Mouse (Mus musculus): Measurements from ENCODE around the gene Nid2.

The Nid2 gene

DNA sequence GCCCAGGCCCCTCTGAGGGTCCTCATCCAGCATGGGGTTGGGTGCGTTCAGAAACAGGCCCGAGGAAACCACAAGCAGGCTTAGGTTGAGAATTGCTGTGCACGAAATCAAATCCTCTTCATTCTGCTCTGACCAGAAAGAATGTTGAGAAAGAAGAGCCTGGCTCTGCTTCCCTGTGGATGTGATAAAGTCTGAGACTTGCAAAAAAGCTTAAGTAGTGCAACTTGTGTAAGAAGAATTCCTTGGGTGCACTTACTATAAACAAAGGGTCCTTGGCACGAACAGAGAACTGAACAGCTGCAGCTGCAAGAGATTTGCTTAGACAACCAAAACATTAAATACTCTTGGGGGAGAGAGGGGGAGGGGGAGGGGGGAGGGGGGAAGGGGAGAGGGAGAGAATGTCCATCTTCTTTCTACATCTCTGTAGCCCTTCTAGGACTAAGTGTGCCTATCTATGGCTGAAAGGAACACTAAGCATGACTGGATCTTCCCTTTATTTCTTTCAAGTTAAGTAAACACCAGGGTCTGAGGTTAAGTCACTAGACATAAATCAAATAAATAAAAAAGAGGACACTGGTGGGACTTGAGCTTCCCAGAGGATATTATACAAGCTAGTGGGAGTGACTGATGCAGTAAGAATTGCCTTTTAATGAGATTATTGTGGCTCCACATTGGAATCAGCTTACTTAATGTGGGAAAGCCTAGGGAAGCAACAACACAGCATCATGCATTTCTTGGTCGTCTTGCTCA, 12.8 kb upstream of the Nid2 start:
- in situ Hi-C loops (cut with MboI; ENCODE audit: low pct_unique_long_range_greater_than_20kb in 1 of 2, low sequenced_read_pairs in 2 of 2, unreplicated experiment in 1 of 2) = no loop called here

DNA sequence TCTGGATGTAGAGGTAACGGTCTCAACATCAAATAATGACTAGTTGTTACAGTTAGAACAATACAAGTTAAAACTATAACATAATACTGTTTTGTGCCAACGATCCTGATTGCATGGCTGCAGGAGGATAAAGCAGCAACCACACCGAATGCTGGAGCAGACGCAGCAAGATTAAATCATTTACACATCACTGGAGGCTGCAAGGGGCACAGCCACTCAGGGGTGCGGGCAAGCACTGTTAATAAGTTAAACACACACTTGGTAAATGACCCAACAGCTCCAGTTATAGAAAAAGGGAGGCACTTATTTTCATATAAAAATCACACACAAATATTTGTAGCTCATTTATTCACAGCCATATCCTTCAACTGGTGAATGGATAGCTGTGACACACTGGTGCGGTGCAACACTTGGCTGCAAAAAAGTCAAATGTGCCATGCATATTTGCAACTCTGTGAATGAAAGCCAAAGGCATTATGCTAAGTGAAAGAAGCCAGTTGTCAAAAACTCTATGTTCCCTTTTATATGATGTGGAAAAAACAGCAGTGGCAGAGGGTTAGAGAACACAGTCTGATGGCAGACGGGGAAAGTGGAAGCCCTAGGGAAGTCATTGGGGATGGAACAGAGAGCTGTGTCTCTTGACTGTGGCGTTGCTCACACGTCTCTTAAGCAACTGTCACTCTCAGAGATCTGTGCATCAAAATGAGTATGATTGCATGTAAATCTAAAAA, 11.5 kb upstream of the Nid2 start:
- in situ Hi-C loops (cut with MboI; ENCODE audit: low pct_unique_long_range_greater_than_20kb in 1 of 2, low sequenced_read_pairs in 2 of 2, unreplicated experiment in 1 of 2) = no loop called here

DNA sequence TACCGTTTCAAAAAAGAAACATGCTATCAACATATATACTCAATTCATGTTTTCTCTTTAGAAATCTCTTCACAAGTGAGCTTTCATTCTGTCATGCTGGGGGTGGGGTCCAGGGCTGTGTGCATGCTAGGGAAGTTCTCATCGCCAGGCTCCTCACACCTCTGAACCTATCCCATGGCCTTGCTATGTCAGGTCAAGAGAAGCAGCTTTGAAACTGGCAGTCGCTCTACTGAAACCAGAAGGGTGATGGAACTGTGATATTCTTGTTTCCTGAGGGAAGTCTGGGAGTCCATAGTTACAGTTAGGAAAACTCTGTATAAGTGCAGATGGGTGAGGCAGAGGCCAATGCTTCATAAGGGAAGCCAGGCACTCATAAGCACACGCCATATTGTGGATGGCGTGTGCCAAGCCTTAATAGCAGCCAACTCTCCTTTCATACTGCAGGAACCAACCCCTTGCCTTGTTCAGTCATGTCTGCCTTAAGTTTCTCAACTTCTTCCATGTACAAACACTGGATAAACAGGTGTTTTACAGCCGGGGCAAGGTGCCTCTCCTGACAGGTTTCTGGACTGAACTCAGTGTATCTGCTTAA, 10.8 kb upstream of the Nid2 start:
- in situ Hi-C loops (cut with MboI; ENCODE audit: low pct_unique_long_range_greater_than_20kb in 1 of 2, low sequenced_read_pairs in 2 of 2, unreplicated experiment in 1 of 2) = no loop called here

DNA sequence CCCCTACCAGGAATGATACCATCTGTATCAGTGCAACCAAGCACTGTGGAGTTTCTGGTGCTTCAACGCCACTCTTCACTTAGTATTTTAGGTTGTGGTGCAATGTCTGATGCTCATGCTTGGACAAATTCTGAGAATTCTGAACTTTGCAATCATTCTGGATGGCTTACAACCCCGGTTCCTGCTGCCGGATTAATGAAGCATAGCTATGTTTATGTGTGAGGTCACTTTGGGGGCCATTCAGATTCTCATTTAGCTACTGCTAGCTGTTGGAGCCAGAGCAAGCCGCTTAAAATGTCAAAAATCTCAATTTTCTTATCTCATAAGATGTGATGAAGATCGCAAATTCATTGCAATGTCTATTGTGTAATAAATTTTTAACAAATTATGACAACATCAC, 6.2 kb upstream of the Nid2 start:
- in situ Hi-C loops (cut with MboI; ENCODE audit: low pct_unique_long_range_greater_than_20kb in 1 of 2, low sequenced_read_pairs in 2 of 2, unreplicated experiment in 1 of 2) = no loop called here

DNA sequence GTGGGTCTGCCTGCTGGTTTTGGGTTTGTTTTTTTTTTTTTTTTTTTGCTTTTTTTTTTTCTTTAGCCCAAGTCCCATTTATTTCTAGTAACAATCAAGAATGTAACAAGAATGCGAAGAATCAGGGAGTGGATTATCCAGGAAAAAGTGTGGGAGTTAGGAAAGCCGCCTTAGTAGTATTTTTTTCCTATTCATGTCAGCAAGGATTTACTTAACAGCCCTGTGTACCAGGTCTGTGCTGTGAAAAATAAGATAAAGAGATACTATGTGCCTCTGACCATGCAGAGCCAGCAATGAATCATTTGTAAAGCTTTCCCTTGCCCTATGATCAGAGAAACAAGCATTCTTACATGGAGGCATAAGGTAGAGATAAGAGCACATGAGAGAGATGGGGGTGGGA, 4.8 kb upstream of the Nid2 start:
- in situ Hi-C loops (cut with MboI; ENCODE audit: low pct_unique_long_range_greater_than_20kb in 1 of 2, low sequenced_read_pairs in 2 of 2, unreplicated experiment in 1 of 2) = no loop called here

DNA sequence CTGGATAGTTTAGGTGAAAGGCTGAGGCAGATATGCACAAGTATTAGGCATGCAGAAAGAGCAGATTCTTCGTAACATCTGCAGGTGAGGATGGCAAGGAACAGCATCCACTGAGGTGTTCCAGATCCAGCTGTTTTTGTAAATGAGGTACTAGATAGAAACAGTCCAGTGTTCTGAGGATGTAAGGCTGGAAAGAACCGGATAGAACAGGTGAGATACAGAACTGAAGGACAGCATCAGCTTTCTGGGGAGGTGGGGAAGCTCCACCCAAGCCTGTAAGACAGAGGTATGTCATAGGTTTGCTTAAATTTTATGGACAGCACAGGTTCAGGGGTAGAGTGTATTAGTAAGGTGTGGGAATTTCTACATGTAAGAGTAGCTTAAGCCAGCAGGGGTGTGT, 4.3 kb upstream of the Nid2 start:
- in situ Hi-C loops (cut with MboI; ENCODE audit: low pct_unique_long_range_greater_than_20kb in 1 of 2, low sequenced_read_pairs in 2 of 2, unreplicated experiment in 1 of 2) = no loop called here

DNA sequence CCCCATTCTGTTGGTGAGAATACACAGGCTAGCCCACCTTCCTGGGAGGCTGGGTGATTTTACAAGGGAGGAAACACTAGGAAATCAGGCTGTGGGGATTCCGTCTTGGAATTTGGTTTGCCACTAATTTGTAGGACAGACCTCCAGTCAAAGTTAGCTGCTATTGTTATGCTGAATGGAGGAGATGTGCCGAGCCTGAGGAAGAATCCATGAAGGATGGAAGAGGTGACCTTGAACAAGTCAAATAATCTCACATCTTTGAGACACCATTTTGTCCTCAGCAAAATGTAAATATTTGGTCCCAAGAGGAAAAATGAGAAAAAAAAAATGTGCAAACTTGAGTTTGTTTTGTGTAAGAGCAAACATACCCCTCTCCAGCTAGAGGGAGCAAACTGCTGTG, 1.3 kb upstream of the Nid2 start:
- in situ Hi-C loops (cut with MboI; ENCODE audit: low pct_unique_long_range_greater_than_20kb in 1 of 2, low sequenced_read_pairs in 2 of 2, unreplicated experiment in 1 of 2) = no loop called here

DNA sequence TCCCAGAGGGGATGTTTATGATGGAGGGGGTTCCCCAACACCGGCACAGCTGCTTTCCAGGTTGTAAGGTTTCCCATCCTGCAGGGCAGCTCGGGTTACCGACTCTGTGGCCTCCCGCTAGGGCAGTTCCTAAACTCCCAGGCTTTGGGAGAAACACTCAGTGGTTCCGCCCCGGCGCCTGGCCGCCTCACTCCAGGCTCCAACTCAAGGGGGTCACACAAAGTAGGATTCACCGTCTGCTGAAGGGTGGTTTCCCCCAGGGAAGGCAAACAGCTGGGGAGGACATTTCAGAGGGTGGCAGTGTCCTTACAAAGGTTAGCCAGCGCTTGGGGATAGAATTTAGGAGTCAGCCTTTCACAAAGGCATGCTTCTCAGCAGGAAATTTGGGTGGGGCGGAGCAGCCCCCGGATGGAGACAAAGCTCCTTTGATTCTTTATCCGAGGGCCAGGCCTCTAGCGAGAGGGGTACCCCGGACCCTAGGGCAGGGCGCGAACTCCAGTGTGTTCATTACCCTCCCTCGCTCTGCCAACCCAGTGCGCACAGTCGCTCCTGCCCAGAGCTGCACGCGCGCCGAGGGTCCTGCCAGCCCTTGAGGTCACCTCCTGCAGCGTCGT, 547 bp upstream of the Nid2 start:
- in situ Hi-C loops (cut with MboI; ENCODE audit: low pct_unique_long_range_greater_than_20kb in 1 of 2, low sequenced_read_pairs in 2 of 2, unreplicated experiment in 1 of 2) = no loop called here

DNA sequence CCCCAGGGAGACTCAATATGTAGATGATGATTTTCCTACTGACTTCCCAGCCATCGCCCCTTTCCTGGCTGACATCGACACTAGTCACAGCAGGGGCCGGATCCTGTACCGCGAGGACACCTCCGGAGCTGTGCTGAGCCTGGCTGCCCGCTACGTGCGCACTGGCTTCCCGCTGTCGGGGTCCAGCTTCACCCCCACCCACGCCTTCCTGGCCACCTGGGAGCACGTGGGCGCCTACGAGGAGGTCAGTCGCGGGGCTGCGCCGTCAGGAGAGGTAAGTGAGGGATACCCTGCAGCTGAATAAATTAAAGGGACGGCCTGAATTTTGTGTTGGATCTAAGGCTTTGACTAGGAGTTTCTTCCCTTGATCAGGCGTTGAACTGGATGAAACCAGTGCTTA, 1.2 kb downstream of the Nid2 start:
- in situ Hi-C loops (cut with MboI; ENCODE audit: low pct_unique_long_range_greater_than_20kb in 1 of 2, low sequenced_read_pairs in 2 of 2, unreplicated experiment in 1 of 2) = no loop called here

DNA sequence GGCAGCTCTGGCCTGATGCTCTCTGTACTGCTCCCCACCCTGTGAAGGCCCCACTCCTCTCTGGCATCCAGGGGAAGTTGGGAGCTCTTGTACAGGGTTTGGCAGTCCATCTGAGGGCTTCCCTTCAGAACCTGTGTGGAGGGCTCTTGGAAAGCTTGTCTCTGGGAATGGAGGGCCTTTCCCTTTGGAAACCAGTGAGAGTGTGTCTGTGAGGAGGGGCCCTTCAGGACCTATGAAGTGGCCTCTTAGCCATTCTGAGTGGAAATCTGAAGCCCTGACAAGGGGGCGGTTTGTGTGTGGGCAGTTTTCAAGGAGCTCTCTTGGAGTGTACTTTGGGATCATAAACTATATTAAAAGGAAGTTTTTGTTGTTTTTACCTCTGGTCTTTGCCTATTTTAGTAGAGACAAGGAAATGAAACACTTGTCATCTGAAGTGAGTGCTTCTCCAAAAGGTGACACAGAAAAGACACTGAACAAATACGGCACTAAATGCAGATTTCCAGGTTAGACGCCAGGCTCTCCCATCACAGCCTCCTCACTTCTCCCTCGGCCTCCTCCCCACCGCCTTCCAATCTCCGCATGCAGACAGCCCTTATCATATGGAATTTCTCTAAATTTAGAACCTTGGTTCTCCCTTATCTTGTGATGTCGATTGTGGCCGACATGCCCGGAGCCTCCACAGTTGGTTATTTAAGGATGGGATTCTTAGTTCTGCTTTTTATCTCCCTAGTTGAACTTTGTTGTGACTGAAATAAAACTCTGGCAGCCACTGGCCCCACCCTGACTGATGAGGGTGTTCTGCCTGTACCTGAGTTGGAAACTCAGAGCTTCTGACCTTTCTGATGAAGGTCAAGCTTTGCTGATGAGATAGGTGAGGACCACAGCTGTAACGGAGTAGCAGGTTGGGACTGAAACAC, 8.5 kb downstream of the Nid2 start:
- in situ Hi-C loops (cut with MboI; ENCODE audit: low pct_unique_long_range_greater_than_20kb in 1 of 2, low sequenced_read_pairs in 2 of 2, unreplicated experiment in 1 of 2) = no loop called here

DNA sequence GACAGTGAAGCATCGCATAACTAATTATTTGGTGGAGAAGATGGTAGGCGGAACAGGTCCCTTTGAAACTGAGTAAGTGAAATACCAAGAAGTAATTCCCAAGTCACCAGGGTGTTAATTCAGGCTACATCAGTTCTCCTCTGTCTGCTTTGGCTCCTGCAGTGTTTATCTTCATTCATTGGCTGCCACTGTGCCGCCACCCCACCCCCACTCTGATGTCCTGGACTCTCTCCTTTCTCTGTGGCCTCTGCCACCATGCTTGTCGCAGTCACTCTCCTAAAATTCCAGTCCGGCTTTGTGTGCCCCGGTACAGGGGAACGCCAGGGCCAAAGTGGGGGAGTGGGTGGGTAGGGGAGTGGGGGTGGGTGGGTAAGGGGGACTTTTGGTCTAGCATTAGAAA, 9.7 kb downstream of the Nid2 start:
- in situ Hi-C loops (cut with MboI; ENCODE audit: low pct_unique_long_range_greater_than_20kb in 1 of 2, low sequenced_read_pairs in 2 of 2, unreplicated experiment in 1 of 2) = no loop called here

DNA sequence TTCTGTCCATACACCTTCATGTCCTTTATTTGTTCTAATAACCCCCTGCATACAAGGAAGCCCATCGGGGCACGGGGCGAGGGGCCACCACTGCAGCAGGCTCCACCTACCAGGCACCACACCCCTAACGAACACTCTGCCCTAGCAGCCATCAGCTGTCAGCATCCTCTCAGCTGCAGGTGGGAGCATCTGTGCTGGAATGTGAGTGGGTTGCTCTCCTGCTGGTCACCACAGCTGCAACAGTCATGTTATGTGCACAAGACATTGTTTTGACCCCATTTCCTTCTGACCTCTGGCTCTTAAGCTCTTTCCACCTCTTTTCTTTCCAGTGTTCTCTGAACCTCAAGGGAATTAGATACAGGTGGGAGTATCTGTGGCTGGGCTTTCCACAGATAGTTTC, 10.9 kb downstream of the Nid2 start:
- in situ Hi-C loops (cut with MboI; ENCODE audit: low pct_unique_long_range_greater_than_20kb in 1 of 2, low sequenced_read_pairs in 2 of 2, unreplicated experiment in 1 of 2) = no loop called here

DNA sequence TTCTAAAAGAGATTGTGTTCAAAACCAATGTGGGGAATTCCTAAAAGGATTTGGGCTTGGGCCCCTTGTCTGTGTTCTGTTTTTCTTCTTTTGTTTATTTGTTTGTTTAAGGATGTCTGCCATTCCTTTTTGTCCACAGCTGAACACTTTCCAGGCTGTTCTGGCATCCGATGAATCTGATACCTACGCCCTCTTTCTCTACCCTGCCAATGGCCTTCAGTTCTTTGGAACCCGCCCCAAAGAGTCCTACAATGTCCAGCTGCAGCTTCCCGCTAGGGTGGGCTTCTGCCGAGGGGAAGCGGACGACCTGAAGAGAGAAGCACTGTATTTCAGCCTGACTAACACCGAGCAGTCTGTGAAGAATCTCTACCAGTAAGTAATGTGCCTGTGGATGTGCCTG, 12.5 kb downstream of the Nid2 start:
- in situ Hi-C loops (cut with MboI; ENCODE audit: low pct_unique_long_range_greater_than_20kb in 1 of 2, low sequenced_read_pairs in 2 of 2, unreplicated experiment in 1 of 2) = no loop called here

DNA sequence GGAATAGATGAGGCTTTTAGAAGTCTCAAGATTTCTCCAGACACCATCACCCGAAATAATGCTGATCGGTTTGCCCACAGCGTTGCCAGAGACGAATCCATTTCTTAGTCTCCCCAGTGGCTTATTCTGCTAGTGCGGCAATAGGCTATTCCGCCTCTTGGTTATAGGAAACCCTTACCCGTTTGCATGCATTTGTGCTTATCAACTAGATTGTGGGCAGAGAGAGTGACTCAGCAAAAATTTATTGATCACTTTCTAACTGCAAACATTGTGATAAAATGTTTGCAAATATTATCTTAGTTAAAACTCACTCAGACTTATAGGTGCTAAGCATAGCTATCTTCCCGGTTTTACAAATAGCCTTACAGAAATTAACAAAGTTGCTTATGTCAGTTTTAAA, 13.3 kb downstream of the Nid2 start:
- in situ Hi-C loops (cut with MboI; ENCODE audit: low pct_unique_long_range_greater_than_20kb in 1 of 2, low sequenced_read_pairs in 2 of 2, unreplicated experiment in 1 of 2) = no loop called here

DNA sequence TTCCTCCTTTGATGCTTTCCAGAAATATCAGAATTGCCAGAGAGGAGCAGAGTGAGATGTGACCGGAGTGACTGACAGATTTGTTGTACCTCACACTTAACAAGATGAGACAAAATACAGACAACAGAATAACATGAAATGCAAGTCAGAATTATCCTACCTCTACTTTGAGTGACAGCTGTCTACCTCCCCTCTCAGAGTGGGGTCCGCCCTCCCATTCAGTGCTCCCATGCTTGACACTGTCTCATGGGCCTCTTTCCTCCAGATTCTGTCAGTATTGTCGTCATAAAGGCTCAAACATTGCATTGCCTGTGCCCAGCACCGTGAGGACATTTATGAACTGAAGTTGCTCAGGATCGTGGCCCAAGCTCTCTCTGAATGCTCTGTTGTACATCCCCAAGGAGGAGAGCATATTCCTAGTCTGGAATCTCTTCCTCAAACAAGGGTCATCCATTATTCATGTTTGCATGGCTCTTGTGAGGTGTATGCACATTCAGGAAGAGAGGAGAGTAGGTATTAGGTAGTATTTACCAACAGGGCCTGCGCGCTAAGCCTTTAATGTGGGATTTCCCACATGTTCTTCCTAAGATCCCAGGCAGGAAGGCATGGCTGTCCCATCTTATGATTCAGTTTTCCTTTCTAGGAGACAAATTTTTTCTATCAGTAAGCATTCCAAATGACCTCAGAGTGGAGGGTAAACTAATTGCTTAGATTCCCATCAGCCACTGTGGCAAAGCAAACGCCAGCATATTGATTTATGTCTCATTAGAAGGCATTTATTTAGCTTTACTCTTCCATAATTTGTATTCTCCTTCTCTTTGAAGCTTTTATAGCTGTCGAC, 14.7 kb downstream of the Nid2 start:
- in situ Hi-C loops (cut with MboI; ENCODE audit: low pct_unique_long_range_greater_than_20kb in 1 of 2, low sequenced_read_pairs in 2 of 2, unreplicated experiment in 1 of 2) = loop anchor here in 1 of 2 experiments (5.0 kb wide), 1 partner anchor 52 kb away; no protein-coding TSS in a partner anchor

DNA sequence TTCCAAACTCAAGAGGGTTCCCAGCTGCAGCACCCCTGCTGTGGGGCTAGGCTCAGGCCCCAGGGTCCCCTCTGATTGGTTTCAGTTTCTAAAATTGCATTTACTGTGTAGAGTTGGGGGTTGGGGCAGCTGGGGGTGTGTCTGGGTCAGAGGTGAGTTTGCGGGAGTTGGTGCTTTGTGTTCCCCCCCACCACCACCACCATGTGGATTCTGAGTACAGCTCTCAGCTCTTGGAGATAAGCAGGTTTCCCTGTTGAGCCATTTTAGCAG, 15.2 kb downstream of the Nid2 start:
- in situ Hi-C loops (cut with MboI; ENCODE audit: low pct_unique_long_range_greater_than_20kb in 1 of 2, low sequenced_read_pairs in 2 of 2, unreplicated experiment in 1 of 2) = loop anchor here in 1 of 2 experiments (5.0 kb wide), 1 partner anchor 51 kb away; no protein-coding TSS in a partner anchor

DNA sequence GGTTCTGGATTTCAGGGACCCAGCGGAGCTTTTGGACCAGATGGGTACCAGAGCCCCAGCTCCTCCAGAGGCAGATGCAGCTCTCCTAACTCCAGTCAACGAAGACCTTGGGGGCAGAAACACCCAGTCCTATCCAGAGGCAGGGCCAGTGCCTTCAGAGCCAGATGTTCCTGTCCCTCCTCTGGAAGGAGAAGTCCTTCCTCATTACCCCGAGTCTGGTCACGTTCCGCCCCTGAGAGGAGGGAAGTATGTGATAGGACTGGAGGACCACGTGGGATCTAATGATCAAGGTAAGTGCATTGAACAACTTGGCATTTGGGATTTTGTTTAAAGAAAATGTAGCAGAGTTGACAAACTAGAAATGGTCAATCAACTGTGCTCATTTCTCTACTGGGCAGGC, 17.6 kb downstream of the Nid2 start:
- in situ Hi-C loops (cut with MboI; ENCODE audit: low pct_unique_long_range_greater_than_20kb in 1 of 2, low sequenced_read_pairs in 2 of 2, unreplicated experiment in 1 of 2) = loop anchor here in 1 of 2 experiments (5.0 kb wide), 1 partner anchor 49 kb away; no protein-coding TSS in a partner anchor
